Mouse (Mus musculus): ENCODE measurements around the gene Bag3.
"Not testable (repeated sequence)": the region's sequence is repeated elsewhere in the genome, so short reads cannot be mapped to it uniquely, and the experiment has no call there.

Bag3 gene

GRCm38 (mm10) chr7:128538769-128539168 is 15.4 kb downstream of the Bag3 start:
- no peak for DNase-seq

- no peak for DNase-seq
Measured at GRCm38 (mm10) chr7:128540111-128540510, 16.7 kb downstream of the Bag3 start.

- DNase-seq, result peak; percentile 48
Measured at GRCm38 (mm10) chr7:128540734-128541133, 17.3 kb downstream of the Bag3 start.

DNA sequence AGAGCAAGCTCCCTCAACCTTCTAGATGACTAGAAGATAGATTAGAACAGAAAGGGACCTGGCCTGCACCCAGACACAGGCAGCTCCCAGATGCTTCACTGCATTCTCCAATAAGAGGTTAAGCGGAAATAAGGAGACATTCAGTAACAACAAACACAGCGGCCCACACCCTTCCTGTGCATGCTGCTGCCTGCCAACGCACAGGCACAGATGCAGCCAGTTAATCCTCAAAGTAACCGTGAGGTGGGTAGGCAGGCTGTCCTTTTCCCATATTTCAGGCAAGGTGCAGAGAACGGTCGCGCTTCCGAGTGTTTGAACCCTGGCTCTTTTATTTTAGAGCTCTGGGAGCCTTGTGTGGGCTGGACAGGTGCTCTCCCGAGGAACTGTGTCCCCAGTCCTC is 17.8 kb downstream of the Bag3 start:
- DNase-seq, result peak; percentile 58

DNA sequence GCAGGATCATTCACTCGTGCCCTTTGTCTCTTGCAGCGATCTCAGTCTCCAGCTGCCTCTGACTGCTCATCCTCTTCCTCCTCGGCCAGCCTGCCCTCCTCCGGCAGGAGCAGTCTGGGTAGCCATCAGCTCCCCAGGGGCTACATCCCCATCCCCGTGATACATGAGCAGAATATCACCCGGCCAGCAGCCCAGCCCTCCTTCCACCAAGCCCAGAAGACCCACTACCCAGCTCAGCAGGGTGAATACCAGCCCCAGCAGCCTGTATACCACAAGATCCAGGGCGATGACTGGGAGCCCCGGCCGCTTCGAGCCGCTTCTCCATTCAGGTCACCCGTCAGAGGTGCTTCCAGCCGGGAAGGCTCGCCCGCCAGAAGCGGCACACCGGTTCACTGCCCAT is 18.4 kb downstream of the Bag3 start:
- no peak for DNase-seq

DNA sequence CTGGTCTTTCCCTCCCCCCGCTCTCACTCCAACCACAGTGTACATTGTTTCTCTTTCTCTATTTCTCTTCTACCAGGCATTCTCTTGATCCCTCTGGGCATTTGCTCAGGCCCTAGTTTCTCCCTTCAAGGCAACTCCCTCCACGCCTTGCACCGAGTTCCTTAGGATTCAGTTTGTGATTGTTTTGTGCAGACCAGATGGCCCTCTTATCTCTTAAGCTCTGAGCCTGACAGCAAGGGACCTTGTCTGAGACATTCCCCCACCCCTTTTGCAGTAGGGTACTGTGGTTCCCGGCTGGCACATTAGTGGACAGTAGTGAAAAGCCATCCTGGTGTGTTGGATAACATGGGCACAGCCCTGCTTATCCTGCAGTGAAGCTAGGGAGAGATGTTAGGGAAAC is 19.1 kb downstream of the Bag3 start:
- DNase-seq, result no peak

DNA sequence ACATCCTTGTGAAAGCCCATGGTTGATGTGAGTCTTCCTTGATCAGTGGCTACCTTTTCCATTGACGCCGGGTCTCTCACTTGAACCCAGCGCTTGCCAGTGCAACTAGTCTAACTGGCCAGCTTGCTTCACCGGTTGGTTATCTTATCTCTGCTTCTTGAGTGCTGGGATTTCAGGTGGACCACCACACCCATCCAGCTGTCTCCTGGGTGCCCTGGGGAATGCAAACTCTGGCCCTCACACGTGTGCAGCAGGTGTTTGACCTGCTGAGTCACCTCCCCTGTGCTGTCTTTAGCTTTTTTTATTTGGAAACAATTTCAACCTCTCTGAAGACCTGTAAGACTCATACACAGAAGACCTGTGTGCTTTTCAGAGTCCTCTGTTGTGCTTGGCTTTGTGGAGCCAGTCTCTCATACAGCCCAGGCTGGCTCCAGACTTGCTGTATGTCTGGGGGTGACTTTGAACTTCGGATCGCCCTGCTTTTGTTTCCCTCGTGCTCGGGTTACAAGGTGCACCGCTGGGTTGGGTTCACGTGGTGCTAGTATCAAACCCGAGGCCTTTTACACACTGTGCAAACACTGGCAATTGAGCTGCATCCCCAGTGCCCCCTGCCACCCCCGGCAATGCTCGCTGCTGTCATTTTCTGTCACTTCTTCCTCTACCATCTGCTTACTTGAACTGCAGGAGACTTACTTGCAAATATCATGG is 19.9 kb downstream of the Bag3 start:
- DNase-seq, result no peak

GRCm38 (mm10) chr7:128543961-128544360 is 20.5 kb downstream of the Bag3 start:
- DNase-seq, result no peak

DNA sequence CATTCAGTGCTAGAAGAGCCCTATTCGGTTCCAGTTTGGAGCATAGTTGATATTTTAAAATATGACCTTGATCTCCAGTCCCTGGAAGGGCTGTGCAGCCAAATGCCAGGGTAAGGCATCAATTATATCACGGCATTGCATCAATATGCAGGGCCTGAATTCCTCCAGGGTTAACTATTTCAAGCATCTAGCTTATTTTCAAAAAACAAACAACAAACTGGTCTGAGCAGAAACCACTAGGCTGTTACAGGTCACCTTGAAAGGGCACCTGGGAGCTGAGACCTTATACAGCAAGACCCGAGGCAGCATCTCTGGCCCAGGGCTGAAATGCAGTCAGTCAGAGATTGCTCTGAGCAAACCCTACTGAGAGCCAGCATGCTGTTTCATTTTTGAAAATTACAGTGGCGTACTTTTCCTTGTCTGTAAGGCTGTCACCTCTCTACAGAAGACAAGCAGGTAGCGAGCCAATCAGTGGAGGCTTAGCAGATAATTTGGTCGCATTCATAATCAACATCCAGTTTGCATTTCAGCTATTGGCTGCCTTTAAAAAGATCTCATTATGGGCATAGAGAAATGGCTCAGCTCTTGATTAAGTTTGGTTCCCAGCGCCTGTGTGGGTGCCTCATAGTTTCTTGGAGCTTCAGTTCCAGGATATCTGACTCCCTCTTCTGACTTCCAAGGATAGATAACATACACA is 21.3 kb downstream of the Bag3 start:
- DNase-seq, result no peak

DNA sequence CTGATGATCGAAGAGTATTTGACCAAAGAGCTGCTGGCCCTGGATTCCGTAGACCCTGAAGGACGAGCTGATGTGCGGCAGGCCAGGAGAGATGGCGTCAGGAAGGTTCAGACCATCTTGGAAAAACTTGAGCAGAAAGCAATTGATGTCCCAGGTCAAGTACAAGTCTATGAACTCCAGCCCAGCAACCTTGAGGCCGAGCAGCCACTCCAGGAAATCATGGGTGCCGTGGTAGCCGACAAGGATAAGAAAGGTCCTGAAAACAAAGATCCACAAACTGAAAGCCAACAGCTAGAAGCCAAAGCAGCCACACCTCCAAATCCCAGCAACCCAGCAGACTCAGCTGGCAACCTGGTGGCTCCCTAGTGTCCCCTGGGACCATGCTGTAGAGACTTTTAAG is 22.6 kb downstream of the Bag3 start:
- no peak for DNase-seq

DNA sequence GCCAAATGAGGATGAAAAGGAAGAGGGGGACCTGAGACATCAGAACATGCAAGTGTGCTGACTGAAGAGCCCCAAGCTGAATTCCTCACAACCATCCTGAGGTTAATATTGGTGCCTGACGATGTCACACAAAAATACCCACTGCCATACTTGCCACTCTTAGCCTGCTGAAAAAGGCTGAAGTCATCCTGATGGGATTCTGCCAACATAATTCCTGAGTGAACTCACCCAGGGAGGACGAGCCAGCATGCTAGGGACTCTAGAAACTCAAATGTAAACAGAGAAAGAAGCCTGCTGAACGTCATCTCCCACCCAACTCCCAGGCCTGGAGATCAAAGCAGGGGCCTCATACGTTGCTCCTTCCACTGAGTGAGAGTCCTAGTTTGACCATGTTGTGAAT is 25.7 kb downstream of the Bag3 start:
- no peak for DNase-seq

- no peak for DNase-seq
Measured at GRCm38 (mm10) chr7:128550328-128551086, 27.1 kb downstream of the Bag3 start.

DNA sequence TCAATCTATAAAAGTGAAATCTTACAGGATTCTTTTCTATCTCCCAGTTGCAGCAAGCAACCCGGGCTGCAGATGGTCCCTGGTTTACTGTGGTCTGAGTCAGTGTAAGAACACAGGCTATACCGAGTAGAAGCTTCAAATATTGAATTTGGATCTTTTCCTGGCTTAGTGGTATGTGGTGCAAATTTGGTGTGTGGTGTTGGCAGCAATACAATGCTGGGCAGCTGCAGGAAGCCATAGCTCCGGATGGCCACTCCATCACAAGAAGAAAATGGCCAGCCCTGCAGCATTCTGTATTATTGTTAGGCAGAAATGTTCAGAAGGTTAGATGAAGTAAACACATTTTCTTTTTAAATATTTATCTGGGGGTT is 27.7 kb downstream of the Bag3 start:
- DNase-seq, result no peak

- no peak for DNase-seq
Measured at GRCm38 (mm10) chr7:128553105-128553705, 29.8 kb downstream of the Bag3 start.

- DNase-seq, result no peak
Measured at GRCm38 (mm10) chr7:128554502-128554901, 31.1 kb downstream of the Bag3 start.

GRCm38 (mm10) chr7:128555141-128555750 is 31.8 kb downstream of the Bag3 start:
- DNase-seq, result peak; percentile 44

GRCm38 (mm10) chr7:128556923-128557430 is 33.6 kb downstream of the Bag3 start:
- DNase-seq, result no peak

DNA sequence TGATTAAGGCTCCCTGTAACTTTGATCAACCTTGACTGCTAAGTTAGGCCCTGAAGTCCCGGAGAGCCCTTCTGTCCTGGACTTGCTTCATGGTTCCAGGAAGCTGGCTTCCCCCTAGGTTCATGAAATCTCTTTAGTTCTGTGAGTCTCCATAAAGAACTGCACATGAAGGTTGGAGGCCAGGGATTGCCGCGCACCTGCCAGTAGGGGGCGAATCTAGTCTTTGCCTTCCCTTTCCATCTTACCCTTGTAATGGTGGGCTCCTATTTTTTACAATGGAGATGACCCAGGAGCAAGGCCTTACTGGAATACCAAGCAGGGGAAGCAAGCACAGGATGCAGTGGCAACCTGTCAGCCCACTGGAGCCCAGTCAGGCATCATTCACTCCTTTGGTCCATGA is 40.0 kb downstream of the Bag3 start:
- peak; percentile 47 for DNase-seq

DNA sequence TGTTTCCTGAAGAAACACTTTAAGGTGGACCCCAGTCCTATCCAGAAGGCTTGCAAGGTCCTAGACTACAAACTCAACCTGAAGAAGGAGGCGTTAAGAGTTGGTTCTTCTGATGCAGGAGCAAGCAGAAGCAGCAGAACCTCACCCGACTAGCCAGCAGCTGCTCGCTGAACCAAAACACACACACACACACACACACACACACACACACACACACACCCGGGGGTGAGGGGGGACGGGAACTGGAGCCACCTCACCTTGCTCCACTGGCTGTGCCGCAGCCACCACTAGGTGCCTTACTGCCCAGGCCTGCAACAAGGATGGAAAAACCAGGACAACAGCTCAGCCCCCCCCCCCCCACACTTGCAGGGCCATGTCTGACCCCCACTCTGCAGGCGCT is 42.9 kb downstream of the Bag3 start:
- no peak for DNase-seq

DNA sequence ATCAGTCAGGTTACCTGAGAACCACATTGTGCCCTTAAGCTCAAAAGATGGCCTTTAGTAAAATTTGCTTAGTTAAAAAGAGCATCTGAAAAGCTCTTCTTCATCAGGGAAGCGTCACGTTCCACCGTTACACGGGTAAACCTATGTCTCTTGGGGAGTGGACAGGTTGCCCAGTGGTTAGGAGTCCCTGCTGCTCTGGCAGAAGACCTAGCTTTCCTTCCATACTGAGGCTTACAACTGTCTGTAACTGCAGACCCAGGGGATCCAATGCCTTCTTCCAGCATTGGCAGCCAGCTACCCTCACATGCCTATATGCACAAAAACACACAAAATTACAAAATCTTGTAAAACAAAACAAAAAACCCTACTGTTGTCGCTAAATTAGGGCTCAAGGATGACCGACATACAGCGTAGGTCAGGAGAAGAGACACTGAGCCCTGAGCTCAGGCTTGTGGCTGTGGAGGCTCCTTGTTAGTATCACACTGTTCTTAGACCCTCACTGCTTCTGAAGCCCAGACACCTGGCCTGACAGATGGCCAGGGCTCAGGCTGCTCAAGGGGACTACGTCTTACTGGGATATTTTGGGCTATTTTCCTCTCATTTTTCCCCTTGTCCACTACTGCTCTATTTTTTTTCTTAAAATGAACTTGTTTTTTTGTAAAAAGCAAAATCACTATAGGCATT is 44.3 kb downstream of the Bag3 start:
- DNase-seq, result no peak

GRCm38 (mm10) chr7:128569429-128569828 is 46.0 kb downstream of the Bag3 start:
- not testable (repeated sequence) for DNase-seq

DNA sequence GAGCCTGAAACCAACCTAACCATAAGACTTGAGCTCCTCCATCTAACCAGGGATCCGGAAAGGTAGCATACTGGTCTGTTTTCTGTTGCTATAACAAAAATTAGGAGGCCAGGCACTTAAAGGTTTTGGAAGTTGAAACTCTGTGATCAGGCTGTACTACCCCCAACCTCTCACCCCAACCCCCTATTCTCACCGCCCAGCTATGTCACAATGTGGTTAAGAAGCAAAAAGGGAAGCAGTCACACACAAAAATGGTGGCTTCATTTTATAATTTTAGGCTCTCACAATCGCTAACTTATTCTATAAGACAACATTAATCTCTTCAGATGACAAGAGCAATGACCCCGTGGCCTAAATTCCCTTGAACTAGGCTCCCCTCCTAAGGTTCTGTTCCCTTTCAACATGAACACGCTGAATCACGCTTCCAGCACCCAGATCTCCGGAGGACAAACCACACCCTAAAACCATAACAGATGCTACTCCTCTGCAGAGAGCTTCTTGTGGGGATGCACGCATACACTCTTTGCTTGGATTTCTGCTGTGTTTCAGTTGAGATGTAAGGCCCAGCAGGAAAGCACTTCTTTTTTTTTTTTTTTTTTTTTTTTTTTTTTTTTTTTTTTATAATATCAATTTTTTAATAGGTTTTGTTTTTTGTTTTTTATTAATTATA is 46.7 kb downstream of the Bag3 start:
- DNase-seq, result no peak
